Mouse (Mus musculus) heart, postnatal 0 days (tissue): ENCODE results near the gene Gcn1l1. TPM values are rescaled to one million over a fixed set of nuclear protein-coding genes. Genes with fewer than 3 reads are reported as not detected.

Experiments
- ATAC-seq: fragments of 200-750 bp; cut with Nextera tagmentation; 2 replicates; pipeline ENCODE4 v1.8.0; 2017; ENCODE audit warnings: low read depth, moderate number of reproducible peaks, moderate library complexity; ENCODE audit not compliant: insufficient read depth
- DNase-seq: peaks from one replicate; pipeline ENCODE4 v3.0.0-alpha.2; 2016; ENCODE audit warnings: low spot score
- H3K27ac ChIP-seq: fragments of 300-500 bp; sonication (generic); 2 replicates; pipeline ENCODE4 v1.5.1; 2014; ENCODE audit warnings: low read depth, mild to moderate bottlenecking
- H3K27me3 ChIP-seq: fragments of 300-500 bp; sonication (generic); 2 replicates; pipeline ENCODE4 v1.6.1; 2014; ENCODE audit warnings: low read length, mixed read lengths; ENCODE audit not compliant: control insufficient read depth, insufficient read depth
- H3K36me3 ChIP-seq: fragments of 300-500 bp; sonication (generic); replicated peaks from 2 replicates; pipeline ENCODE4 v1.6.1; 2014; ENCODE audit warnings: low read length, mixed read lengths; ENCODE audit not compliant: control insufficient read depth, insufficient read depth
- H3K4me1 ChIP-seq: fragments of 300-500 bp; sonication (generic); 2 replicates; pipeline ENCODE4 v1.6.1; 2014; ENCODE audit warnings: antibody characterized with exemption; ENCODE audit not compliant: control insufficient read depth, insufficient read depth
- H3K4me2 ChIP-seq: fragments of 300-500 bp; sonication (generic); 2 replicates; pipeline ENCODE4 v1.6.1; 2014; ENCODE audit warnings: low read depth, mild to moderate bottlenecking, low read length, moderate library complexity
- H3K4me3 ChIP-seq: fragments of 300-500 bp; sonication (generic); 2 replicates; pipeline ENCODE4 v1.5.1; 2014; ENCODE audit warnings: low read depth, low read length
- H3K9ac ChIP-seq: fragments of 300-500 bp; sonication (generic); replicated peaks from 2 replicates; pipeline ENCODE4 v1.6.1; 2014; ENCODE audit warnings: low read depth, low read length, mixed read lengths
- H3K9me3 ChIP-seq: fragments of 300-500 bp; sonication (generic); replicated peaks from 2 replicates; pipeline ENCODE4 v1.6.1; 2016; ENCODE audit warnings: low read length; ENCODE audit not compliant: control insufficient read depth
- CTCF ChIP-seq: IDR thresholded peaks from 2 replicates; pipeline ENCODE4 v1.5.1; 2016; ENCODE audit warnings: antibody characterized with exemption, control low read depth, low read depth
- EP300 ChIP-seq: IDR thresholded peaks from 2 replicates; pipeline ENCODE4 v1.6.1; 2016; ENCODE audit warnings: antibody characterized with exemption, low read depth
- WGBS: fragments of 180-500 bp; shearing (Covaris S2); extraction: QIAGEN DNeasy Blood & Tissue Kit; methylation state at CpG from one replicate; pipeline ENCODE4 v1.1.7; 2014; 5-methylcytosine and 5-hydroxymethylcytosine counted together
- microRNA-seq: library from miRNA; unstranded; fragments of <30 nt; microRNA quantifications from one replicate; pipeline ENCODE4, GENCODE M21; 2016
- polyA plus RNA-seq: library from polyadenylated mRNA; unstranded; fragments of >200 nt; fragmentation: Nextera tagmentation; extraction: Ambion mirVana; gene quantifications from 2 replicates; pipeline ENCODE4 v1.2.1, GENCODE M21; 2015
- total RNA-seq: library from RNA; depleted of rRNA; stranded (reverse); fragments of >200 nt; gene quantifications from 2 replicates; pipeline ENCODE4 v1.2.3, GENCODE M21; 2014; ENCODE audit warnings: low replicate concordance; rRNA removed

Gcn1l1 gene
- total and polyA plus RNA-seq, 2 experiments from 2014 or later = 13.6 to 38.3 TPM

DNA sequence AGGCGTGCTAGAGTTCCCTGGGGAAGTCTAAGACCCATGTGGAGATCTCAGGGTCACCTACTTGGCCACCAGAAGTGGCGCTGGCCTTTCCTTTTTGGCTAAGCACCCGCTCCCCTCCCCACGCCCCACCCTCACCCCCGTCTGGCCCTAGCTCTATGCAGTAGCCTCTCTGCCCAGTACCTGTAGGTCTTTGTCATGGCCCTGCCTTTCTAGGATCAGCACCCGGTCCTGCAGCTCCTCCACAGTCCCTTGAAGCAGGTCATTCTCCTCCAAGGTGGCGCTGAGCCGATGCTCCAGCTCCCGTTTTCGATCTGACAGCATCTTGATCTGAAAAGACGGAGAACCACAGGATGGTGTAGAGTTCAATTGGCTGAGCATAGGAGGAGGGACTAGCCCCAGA, 104.9 kb downstream of the Gcn1l1 start:
- ATAC-seq (no peak), DNase-seq (no peak)
- Histone ChIP-seq H3K27ac (no peak overlapping the region), H3K4me1 (no peaks in the 10 kb centered on the region), H3K9me3 (no peaks in the 10 kb centered on the region), H3K4me2 (no peak overlapping the region), H3K4me3 (no peak overlapping the region), H3K27me3 (no peaks in the 10 kb centered on the region), H3K9ac (no peak overlapping the region), H3K36me3 (no peaks in the 10 kb centered on the region)
- TF ChIP-seq CTCF (no peak), EP300 (no peak)
- WGBS = 71% methylated on average over 10 of the region's 11 CpGs

GRCm38 (mm10) chr5:115670406-115670805, 105.4 kb downstream of the Gcn1l1 start:
- no peaks in the 10 kb centered on the region for H3K4me1 ChIP-seq
- H3K36me3 ChIP-seq = no peaks in the 10 kb centered on the region
- H3K4me3 ChIP-seq = no peak overlapping the region
- no peaks in the 10 kb centered on the region for H3K9me3 ChIP-seq
- H3K27ac ChIP-seq = no peak overlapping the region
- 35% methylated on average over 2 of the region's 2 CpGs for WGBS
- no peak for TF ChIP-seq EP300
- TF ChIP-seq CTCF = no peak
- no peak overlapping the region for H3K9ac ChIP-seq
- no peak for ATAC-seq
- H3K27me3 ChIP-seq = no peaks in the 10 kb centered on the region
- DNase-seq = no peak
- no peak overlapping the region for H3K4me2 ChIP-seq

- Histone ChIP-seq H3K9me3 (no peaks in the 10 kb centered on the region), H3K27ac (no peak overlapping the region), H3K9ac (no peak overlapping the region), H3K4me3 (no peak overlapping the region), H3K4me1 (no peaks in the 10 kb centered on the region), H3K27me3 (no peaks in the 10 kb centered on the region), H3K36me3 (no peaks in the 10 kb centered on the region), H3K4me2 (no peak overlapping the region)
- WGBS = 67% methylated on average over 8 of the region's 8 CpGs
- ATAC-seq (no peak), DNase-seq (no peak)
- TF ChIP-seq EP300 (no peak), CTCF (no peak)
Measured at GRCm38 (mm10) chr5:115671846-115672245, 106.8 kb downstream of the Gcn1l1 start.

Small RNA genes lying within 50 kb of the gene (microRNA-seq; reads per million reads assigned to microRNA genes)
- gene Mir7029 (not detected), gene Mir7030 (not detected)

Other genes starting within 250 kb of the Gcn1l1 start
- gene Srsf9, start 238.1 kb upstream of the Gcn1l1 start, total RNA-seq = 21.3 and 41.1 TPM in 2 replicates
- 62.9 and 67.5 TPM in 2 replicates for gene Srsf9, start 238.1 kb upstream of the Gcn1l1 start, polyA plus RNA-seq
- 10.4 and 19.4 TPM in 2 replicates for gene Gatc, start 224.1 kb upstream of the Gcn1l1 start, total RNA-seq
- gene Gatc, start 224.1 kb upstream of the Gcn1l1 start, polyA plus RNA-seq = 14.8 and 15.1 TPM in 2 replicates
- gene Triap1, start 224.0 kb upstream of the Gcn1l1 start, total RNA-seq = 13.0 and 27.2 TPM in 2 replicates
- gene Triap1, start 224.0 kb upstream of the Gcn1l1 start, polyA plus RNA-seq = 39.2 and 42.3 TPM in 2 replicates
- 1,673 and 1,690 TPM in 2 replicates for gene Cox6a1, start 216.3 kb upstream of the Gcn1l1 start, total RNA-seq
- 2,126 and 2,128 TPM in 2 replicates for gene Cox6a1, start 216.3 kb upstream of the Gcn1l1 start, polyA plus RNA-seq
- gene Msi1, start 135.7 kb upstream of the Gcn1l1 start, total RNA-seq = 2.5 and 5.6 TPM in 2 replicates
- 0.99 and 1.1 TPM in 2 replicates for gene Msi1, start 135.7 kb upstream of the Gcn1l1 start, polyA plus RNA-seq
- gene Pla2g1b, start 99.0 kb upstream of the Gcn1l1 start, total RNA-seq = not detected in 2 replicates
- gene Pla2g1b, start 99.0 kb upstream of the Gcn1l1 start, polyA plus RNA-seq = not detected in 2 replicates
- 13.8 and 29.0 TPM in 2 replicates for gene Sirt4, start 80.5 kb upstream of the Gcn1l1 start, total RNA-seq
- gene Sirt4, start 80.5 kb upstream of the Gcn1l1 start, polyA plus RNA-seq = 14.5 and 15.4 TPM in 2 replicates
- gene Pxn, start 58.6 kb upstream of the Gcn1l1 start, total RNA-seq = 66.6 and 68.8 TPM in 2 replicates
- gene Pxn, start 58.6 kb upstream of the Gcn1l1 start, polyA plus RNA-seq = 19.3 and 19.9 TPM in 2 replicates
- 2,397 and 2,522 TPM in 2 replicates for gene Rplp0, start 5.8 kb upstream of the Gcn1l1 start, total RNA-seq
- gene Rplp0, start 5.8 kb upstream of the Gcn1l1 start, polyA plus RNA-seq = 877 and 933 TPM in 2 replicates
- 37.4 and 43.6 TPM in 2 replicates for gene Rab35, start 66.7 kb downstream of the Gcn1l1 start, total RNA-seq
- gene Rab35, start 66.7 kb downstream of the Gcn1l1 start, polyA plus RNA-seq = 13.4 and 14.1 TPM in 2 replicates
- gene Bicdl1, start 166.4 kb downstream of the Gcn1l1 start, total RNA-seq = 6.9 and 10.7 TPM in 2 replicates
- gene Bicdl1, start 166.4 kb downstream of the Gcn1l1 start, polyA plus RNA-seq = 9.0 and 9.6 TPM in 2 replicates